Mouse (Mus musculus) MEL (cell line): ENCODE measurements around the gene D230025D16Rik. TPM values are rescaled to one million over a fixed set of nuclear protein-coding genes. Genes with fewer than 3 reads are reported as not detected.

ENCODE experiments used
- DNase-seq: peaks from one replicate; pipeline ENCODE4 v3.0.0; 2011; ENCODE audit warnings: low read depth, low spot score
- H3K27ac ChIP-seq: 2 replicates; pipeline ENCODE4 v1.5.1; 2012; ENCODE audit warnings: low read depth, mild to moderate bottlenecking, control low read depth, low read length, moderate library complexity; ENCODE audit not compliant: control insufficient read depth
- H3K27me3 ChIP-seq, 2 experiments: fragments of 150-350 bp in 1 of 2; sonication (generic) in 1 of 2; 2 replicates each; pipeline ENCODE4 v1.6.1; 2012; ENCODE audit warnings: low read length in 2 of 2, mild to moderate bottlenecking in 2 of 2, improper control_type of control experiment in 1 of 2, moderate library complexity in 1 of 2; ENCODE audit not compliant: insufficient read depth in 2 of 2, control insufficient read depth in 1 of 2
- H3K36me3 ChIP-seq, 2 experiments: 2 replicates each; pipeline ENCODE4 v1.6.1; 2012 to 2014; ENCODE audit warnings: low read length in 2 of 2, improper control_type of control experiment in 1 of 2, inconsistent platforms in 1 of 2, mild to moderate bottlenecking in 1 of 2; ENCODE audit not compliant: insufficient read depth in 2 of 2, control insufficient read depth in 1 of 2
- H3K4me1 ChIP-seq, 2 experiments: fragments of 150-350 bp in 1 of 2; sonication (generic) in 1 of 2; 2 replicates each; pipeline ENCODE4 v1.6.1; 2012; ENCODE audit warnings: low read length in 2 of 2, improper control_type of control experiment in 1 of 2, mild to moderate bottlenecking in 1 of 2; ENCODE audit not compliant: insufficient read depth in 2 of 2, control insufficient read depth in 1 of 2
- H3K4me3 ChIP-seq, 2 experiments: fragments of 150-350 bp in 1 of 2; sonication (generic) in 1 of 2; 2 replicates each; pipeline ENCODE4 v1.5.1; 2012; ENCODE audit warnings: low read depth in 2 of 2, low read length in 2 of 2, mild to moderate bottlenecking in 2 of 2, moderate library complexity in 2 of 2, control low read depth in 1 of 2, improper control_type of control experiment in 1 of 2; ENCODE audit not compliant: control insufficient read depth in 1 of 2, insufficient read depth in 1 of 2
- H3K79me2 ChIP-seq: 2 replicates; pipeline ENCODE4 v1.6.1; 2012; ENCODE audit warnings: mild to moderate bottlenecking, low read length, moderate library complexity; ENCODE audit not compliant: control insufficient read depth, poor library complexity, insufficient read depth
- H3K9ac ChIP-seq: 2 replicates; pipeline ENCODE4 v1.6.1; 2012; ENCODE audit warnings: low read depth, mild to moderate bottlenecking, control low read depth, low read length, moderate library complexity; ENCODE audit not compliant: control insufficient read depth, poor library complexity, severe bottlenecking
- H3K9me3 ChIP-seq: fragments of 150-350 bp; sonication (generic); replicated peaks from 2 replicates; pipeline ENCODE4 v1.6.1; 2012; ENCODE audit warnings: mild to moderate bottlenecking, low read length, improper control_type of control experiment, moderate library complexity; ENCODE audit not compliant: insufficient read depth
- BHLHE40 ChIP-seq: IDR thresholded peaks from 2 replicates; pipeline ENCODE4 v1.6.1; 2012; ENCODE audit warnings: low read depth, mild to moderate bottlenecking, inconsistent platforms, low read length, improper control_type of control experiment, borderline replicate concordance
- CHD2 ChIP-seq: IDR thresholded peaks from 2 replicates; pipeline ENCODE4 v1.6.1; 2011; ENCODE audit warnings: low read length, improper control_type of control experiment
- EP300 ChIP-seq, 2 experiments: IDR thresholded peaks; 2 replicates each; pipeline ENCODE4 v1.6.1; 2011; ENCODE audit warnings: improper control_type of control experiment in 2 of 2, low read length in 2 of 2, low read depth in 1 of 2, mild to moderate bottlenecking in 1 of 2
- ETS1 ChIP-seq: IDR thresholded peaks from 2 replicates; pipeline ENCODE4 v1.6.1; 2012; ENCODE audit warnings: low read depth, mild to moderate bottlenecking, inconsistent platforms, low read length, improper control_type of control experiment, moderate library complexity
- GABPA ChIP-seq: IDR thresholded peaks from 2 replicates; pipeline ENCODE4 v1.6.1; 2012; ENCODE audit warnings: low read depth, mild to moderate bottlenecking, inconsistent platforms, low read length, improper control_type of control experiment, moderate library complexity
- GATA1 ChIP-seq: IDR thresholded peaks from 2 replicates; pipeline ENCODE4 v1.6.1; 2011; ENCODE audit warnings: low read depth, low read length, improper control_type of control experiment
- JUND ChIP-seq: IDR thresholded peaks from 2 replicates; pipeline ENCODE4 v1.6.1; 2011; ENCODE audit warnings: low read depth, mild to moderate bottlenecking, improper control_type of control experiment, low read length
- KAT2A ChIP-seq: conservative IDR thresholded peaks from 2 replicates; pipeline ENCODE4 v1.6.1; 2012; ENCODE audit warnings: low read depth, low read length, improper control_type of control experiment, inconsistent platforms
- MAFK ChIP-seq: IDR thresholded peaks from 2 replicates; pipeline ENCODE4 v1.6.1; 2011; ENCODE audit warnings: low read depth, mild to moderate bottlenecking, low read length, improper control_type of control experiment, borderline replicate concordance
- MAZ ChIP-seq: IDR thresholded peaks from 2 replicates; pipeline ENCODE4 v1.6.1; 2012; ENCODE audit warnings: low read depth, mild to moderate bottlenecking, inconsistent platforms, low read length, improper control_type of control experiment
- MEF2A ChIP-seq: IDR thresholded peaks from 2 replicates; pipeline ENCODE4 v1.6.1; 2014; ENCODE audit warnings: low read depth, mild to moderate bottlenecking, inconsistent platforms, low read length, improper control_type of control experiment; ENCODE audit not compliant: poor library complexity, insufficient replicate concordance, severe bottlenecking; ENCODE audit errors: extremely low read depth
- MXI1 ChIP-seq: IDR thresholded peaks from 2 replicates; pipeline ENCODE4 v1.6.1; 2011; ENCODE audit warnings: mild to moderate bottlenecking, low read depth, low read length, improper control_type of control experiment
- MYB ChIP-seq: IDR thresholded peaks from 2 replicates; pipeline ENCODE4 v1.6.1; 2011; ENCODE audit warnings: mild to moderate bottlenecking, low read depth, low read length, improper control_type of control experiment
- NELFE ChIP-seq: IDR thresholded peaks from 2 replicates; pipeline ENCODE4 v1.6.1; 2011; ENCODE audit warnings: low read depth, low read length, improper control_type of control experiment
- NRF1 ChIP-seq: IDR thresholded peaks from 2 replicates; pipeline ENCODE4 v1.6.1; 2014; ENCODE audit warnings: low read depth, mild to moderate bottlenecking, inconsistent platforms, low read length, improper control_type of control experiment, moderate library complexity; ENCODE audit not compliant: poor library complexity, insufficient read depth, severe bottlenecking
- RCOR1 ChIP-seq: IDR thresholded peaks from 2 replicates; pipeline ENCODE4 v1.6.1; 2012; ENCODE audit warnings: low read depth, mild to moderate bottlenecking, inconsistent platforms, low read length, improper control_type of control experiment
- SIN3A ChIP-seq: IDR thresholded peaks from 2 replicates; pipeline ENCODE4 v1.6.1; 2012; ENCODE audit warnings: low read length, improper control_type of control experiment, inconsistent platforms
- SMC3 ChIP-seq: IDR thresholded peaks from 2 replicates; pipeline ENCODE4 v1.6.1; 2011; ENCODE audit warnings: low read depth, low read length, improper control_type of control experiment
- TBP ChIP-seq: IDR thresholded peaks from 2 replicates; pipeline ENCODE4 v1.8.0; 2011; ENCODE audit warnings: low read depth, low read length, improper control_type of control experiment
- TCF12 ChIP-seq: IDR thresholded peaks from 2 replicates; pipeline ENCODE4 v1.6.1; 2014; ENCODE audit warnings: low read depth, mild to moderate bottlenecking, inconsistent platforms, low read length, improper control_type of control experiment, moderate library complexity
- UBTF ChIP-seq: IDR thresholded peaks from 2 replicates; pipeline ENCODE4 v1.6.1; 2012; ENCODE audit warnings: low read depth, mild to moderate bottlenecking, inconsistent platforms, low read length, improper control_type of control experiment, moderate library complexity, borderline replicate concordance; ENCODE audit not compliant: insufficient read depth
- USF1 ChIP-seq: IDR thresholded peaks from 2 replicates; pipeline ENCODE4 v1.6.1; 2014; ENCODE audit warnings: low read depth, mild to moderate bottlenecking, inconsistent platforms, low read length, improper control_type of control experiment, moderate library complexity
- ZC3H11A ChIP-seq: IDR thresholded peaks from 2 replicates; pipeline ENCODE4 v1.6.1; 2012; ENCODE audit warnings: low read depth, mild to moderate bottlenecking, inconsistent platforms, low read length, improper control_type of control experiment
- ZNF384 ChIP-seq: IDR thresholded peaks from 2 replicates; pipeline ENCODE4 v1.6.1; 2012; ENCODE audit warnings: low read depth, mild to moderate bottlenecking, inconsistent platforms, low read length, improper control_type of control experiment
- polyA plus RNA-seq, 2 experiments: library from polyadenylated mRNA; stranded (reverse) in 1 of 2; unstranded in 1 of 2; fragments of >175 nt in 1 of 2; fragments of >200 nt in 1 of 2; gene quantifications; 2 replicates each; pipeline versions ENCODE4 v1.2.1 to v1.2.4; 2012; ENCODE audit warnings: low replicate concordance in 2 of 2, low read depth in 1 of 2; ENCODE audit not compliant: insufficient read length in 2 of 2, insufficient read depth in 1 of 2, missing spikeins in 1 of 2
- total RNA-seq: library from RNA; depleted of rRNA; stranded (reverse); fragments of 300-350 nt; gene quantifications from 2 replicates; pipeline ENCODE4 v1.2.3, GENCODE M21; 2012

The D230025D16Rik gene
- total and polyA plus RNA-seq, 3 experiments: 18.3 to 22.4 TPM; not detected in 1

DNA sequence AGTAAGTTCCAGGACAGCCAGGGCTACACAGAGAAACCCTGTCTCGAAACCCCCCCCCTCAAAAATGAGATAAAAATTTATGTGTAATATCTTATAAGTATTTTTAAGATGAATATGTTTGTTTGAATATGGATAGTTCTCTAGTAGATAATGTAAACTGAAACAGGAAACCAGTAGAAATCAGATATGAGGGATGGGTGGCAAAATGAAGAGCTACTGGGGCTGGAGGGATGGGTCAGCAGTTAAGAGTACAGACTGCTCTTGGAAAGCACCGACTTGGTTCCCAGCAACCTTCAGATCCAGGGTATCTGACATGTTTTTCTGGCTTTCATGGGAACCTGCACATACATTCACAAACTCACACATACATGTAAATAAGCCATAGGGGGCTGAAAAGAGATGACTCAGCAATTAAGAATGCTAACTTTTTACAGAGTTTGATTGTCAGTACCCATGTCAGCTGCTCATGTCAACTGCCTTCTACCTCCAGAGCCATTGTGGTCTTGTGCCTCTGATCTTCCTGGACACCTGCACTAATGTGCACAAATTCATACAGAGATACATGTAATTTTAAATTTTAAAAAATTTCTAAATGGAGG, 17.2 kb upstream of the D230025D16Rik start:
- Histone ChIP-seq H3K27ac (peak overlapping the region; percentile 25; the same call in 1 of the 2 replicates), H3K79me2 (no peaks in the 10 kb centered on the region; the same call in 1 of the 2 replicates), H3K4me3 (no peak overlapping the region), H3K9ac (no peak overlapping the region), H3K4me1 (peaks cover 22 to 27% of the 10 kb centered on the region in 2 experiments), H3K36me3 (peaks cover 3 to 37% of the 10 kb centered on the region in 2 experiments; a peak in 3 of 4 replicates), H3K9me3 (no peaks in the 10 kb centered on the region), H3K27me3 (no peaks in the 10 kb centered on the region)
- peak; percentile 50 for DNase-seq
- TF ChIP-seq ZNF384: no peak
- 0 out of 2 replicates have a peak, but pooled peaks have one; percentile 27 for TF ChIP-seq ETS1
- no peak for TF ChIP-seq NELFE
- TF ChIP-seq JUND: no peak
- 0 out of 2 replicates have a peak, but pooled peaks have one; percentile 3 for TF ChIP-seq MXI1
- TF ChIP-seq MYB: peak; percentile 54; the same call in 1 of the 2 replicates
- TF ChIP-seq RCOR1: 0 out of 2 replicates have a peak, but pooled peaks have one; percentile 21
- TF ChIP-seq MAFK: peak; percentile 97
- peak; percentile 72 for TF ChIP-seq GATA1
- 0 out of 2 replicates have a peak, but pooled peaks have one; percentile 26 for TF ChIP-seq TCF12
- TF ChIP-seq UBTF: no peak
- peak; percentile 58 to 67; a peak in 3 of 4 replicates for TF ChIP-seq EP300 (IDR thresholded peaks at IDR 0.05; ENCODE audit: low read depth in 1 of 2, low read length in 2 of 2)

DNA sequence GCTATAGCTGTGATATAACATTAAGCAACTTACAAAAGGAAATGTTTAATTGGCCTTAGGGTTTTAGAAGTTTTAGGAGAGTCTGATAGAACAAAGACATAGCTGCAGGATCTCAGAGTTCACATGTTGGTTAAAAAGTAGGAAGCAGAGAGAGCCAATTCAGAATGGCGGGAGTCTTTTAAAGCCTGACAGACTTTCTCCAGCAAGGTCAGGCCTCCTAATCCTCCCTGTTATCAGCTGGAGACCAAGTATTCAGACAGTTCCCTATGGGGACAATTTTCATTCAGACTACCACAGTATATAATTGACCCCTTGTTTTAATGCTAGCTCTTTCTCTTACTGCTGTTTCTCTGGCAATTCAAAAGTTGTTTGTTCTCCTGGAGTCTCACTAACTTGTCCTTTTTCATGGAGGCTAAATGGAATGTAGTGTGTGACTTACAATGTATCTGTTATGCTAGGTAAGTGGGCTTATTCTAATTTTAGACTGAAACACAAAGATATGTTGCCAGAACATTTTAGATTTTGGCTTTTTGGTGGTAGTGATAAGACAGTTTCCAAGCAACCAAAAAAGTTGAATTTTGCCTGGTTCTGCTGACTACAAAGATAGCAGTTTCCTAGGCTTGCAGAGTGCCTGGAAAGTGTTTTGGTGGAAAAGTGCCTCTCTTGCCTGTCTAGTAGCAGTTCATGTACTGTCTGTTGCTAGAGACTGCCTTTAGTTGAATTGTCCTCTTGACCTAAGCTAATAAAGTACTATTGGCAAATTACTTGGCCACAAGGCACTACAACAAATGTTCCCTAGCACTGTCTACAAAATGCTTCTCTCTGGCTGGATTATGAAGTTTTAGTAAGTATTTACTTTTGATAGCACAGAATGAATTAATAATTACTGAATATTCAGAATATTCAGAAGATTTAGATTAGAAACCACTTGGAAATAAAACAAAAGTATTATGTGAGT, 15.5 kb upstream of the D230025D16Rik start:
- Histone ChIP-seq H3K4me3 (no peak overlapping the region), H3K36me3 (peaks cover 0 to 37% of the 10 kb centered on the region in 2 experiments; a peak in 3 of 4 replicates), H3K27me3 (no peaks in the 10 kb centered on the region), H3K79me2 (no peaks in the 10 kb centered on the region)
- peak; percentile 60 for DNase-seq
- TF ChIP-seq KAT2A (no peak), BHLHE40 (no peak), ZNF384 (no peak), TBP (no peak), MAZ (no peak), MEF2A (peak; percentile 86; the same call in 1 of the 2 replicates), JUND (no peak), CHD2 (no peak), USF1 (no peak), GABPA (no peak), TCF12 (peak; percentile 44; the same call in 1 of the 2 replicates), MAFK (no peak), RCOR1 (peak; percentile 31; the same call in 1 of the 2 replicates), GATA1 (peak; percentile 62), ETS1 (no peak), NRF1 (no peak), SMC3 (no peak), MXI1 (0 out of 2 replicates have a peak, but pooled peaks have one; percentile 33), SIN3A (peak; percentile 40; the same call in 1 of the 2 replicates), NELFE (no peak), EP300 (IDR thresholded peaks at IDR 0.05; ENCODE audit: low read depth in 1 of 2, low read length in 2 of 2) (peak in 1 of 2 experiments; percentile 2; a peak in 1 of 4 replicates), ZC3H11A (no peak)
- TF ChIP-seq, all 39 proteins: peak for 7
- H3K27ac ChIP-seq: peak overlapping the region; percentile 55
- peaks cover 22 to 27% of the 10 kb centered on the region in 2 experiments for H3K4me1 ChIP-seq
- H3K9me3 ChIP-seq: no peaks in the 10 kb centered on the region
- H3K9ac ChIP-seq: no peak overlapping the region
